Mouse (Mus musculus) spleen, postnatal 10 days (tissue): Measurements from ENCODE around the gene Etv1.
A peak's percentile ranks its signal among the peaks of the same experiment; 100 is the strongest.

Experiments
- DNase-seq, 2 experiments: peaks; one replicate each; pipeline ENCODE4 v3.0.0; 2021 to 2022; ENCODE audit warnings: low spot score in 2 of 2

Etv1 gene

GRCm38 (mm10) chr12:38779186-38779777, at the start of gene Etv1:
Gene Etv1, plus strand, starts transcription at chr12:38779380.
- peak; percentile 12 to 37 for DNase-seq

GRCm38 (mm10) chr12:38729661-38730060, 49.5 kb upstream of the Etv1 start:
- no peak for DNase-seq

- DNase-seq = no peak
These were observed 48.4 kb upstream of the Etv1 start for GRCm38 (mm10) chr12:38730791-38731190.

- no peak for DNase-seq
These were observed 19.9 kb upstream of the Etv1 start for GRCm38 (mm10) chr12:38759322-38759721.

GRCm38 (mm10) chr12:38777316-38777715, 1.9 kb upstream of the Etv1 start:
- no peak for DNase-seq

GRCm38 (mm10) chr12:38777957-38778298, 1.3 kb upstream of the Etv1 start:
- DNase-seq = no peak

- peak in 1 of 2 experiments; percentile 52 for DNase-seq
These were observed 693 bp upstream of the Etv1 start for GRCm38 (mm10) chr12:38778299-38779075.

- peak; percentile 7 to 25 for DNase-seq
These were observed 1.1 kb downstream of the Etv1 start for GRCm38 (mm10) chr12:38780006-38780954.

- DNase-seq = peak in 1 of 2 experiments; percentile 18
These were observed 1.8 kb downstream of the Etv1 start for GRCm38 (mm10) chr12:38780955-38781304.

GRCm38 (mm10) chr12:38781686-38782085, 2.5 kb downstream of the Etv1 start:
- no peak for DNase-seq

GRCm38 (mm10) chr12:38783291-38783690, 4.1 kb downstream of the Etv1 start:
- no peak for DNase-seq

- DNase-seq = no peak
These were observed 5.0 kb downstream of the Etv1 start for GRCm38 (mm10) chr12:38784221-38784620.

GRCm38 (mm10) chr12:38786571-38786970, 7.4 kb downstream of the Etv1 start:
- DNase-seq = no peak

- DNase-seq = no peak
These were observed 8.5 kb downstream of the Etv1 start for GRCm38 (mm10) chr12:38787704-38788103.

- no peak for DNase-seq
These were observed 9.4 kb downstream of the Etv1 start for GRCm38 (mm10) chr12:38788621-38789020.

GRCm38 (mm10) chr12:38789789-38790355, 10.7 kb downstream of the Etv1 start:
- DNase-seq = no peak

- DNase-seq = no peak
These were observed 13.9 kb downstream of the Etv1 start for GRCm38 (mm10) chr12:38793076-38793475.

- no peak for DNase-seq
These were observed 14.5 kb downstream of the Etv1 start for GRCm38 (mm10) chr12:38793697-38794096.

GRCm38 (mm10) chr12:38807031-38807430, 27.9 kb downstream of the Etv1 start:
- no peak for DNase-seq

GRCm38 (mm10) chr12:38812392-38812791, 33.2 kb downstream of the Etv1 start:
- no peak for DNase-seq

GRCm38 (mm10) chr12:38814010-38814786, 35.0 kb downstream of the Etv1 start:
- DNase-seq = no peak
